Mouse (Mus musculus): ENCODE measurements at regions not wholly inside any gene's neighbourhood (a gene's known extent, or its start where the extent isn't known, plus 50 kb on each side); places are given as distances from the start of the nearest gene placed in this dataset.
"Not testable (repeated sequence)": the region's sequence is repeated elsewhere in the genome, so short reads cannot be mapped to it uniquely, and the experiment has no call there.

- not testable (repeated sequence) for DNase-seq (ENCODE audit: low read depth, low spot score)
Observed at GRCm38 (mm10) chr5:3244067-3244466, 97.2 kb upstream of the Cdk6 start.

- no peak for DNase-seq (ENCODE audit: low read depth, low spot score)
Observed at GRCm38 (mm10) chr5:3247333-3247732, 94.0 kb upstream of the Cdk6 start.

- DNase-seq (ENCODE audit: low read depth, low spot score), result no peak
Observed at GRCm38 (mm10) chr5:3250273-3250672, 91.0 kb upstream of the Cdk6 start.

GRCm38 (mm10) chr5:3260289-3260688 is 81.0 kb upstream of the Cdk6 start:
- DNase-seq (ENCODE audit: low read depth, low spot score), result no peak

- not testable (repeated sequence) for DNase-seq (ENCODE audit: low read depth, low spot score)
Observed at GRCm38 (mm10) chr5:3264988-3265738, 76.1 kb upstream of the Cdk6 start.

- no peak for DNase-seq (ENCODE audit: low read depth, low spot score)
Observed at GRCm38 (mm10) chr5:3267021-3267420, 74.3 kb upstream of the Cdk6 start.

GRCm38 (mm10) chr5:3269760-3270159 is 71.5 kb upstream of the Cdk6 start:
- no peak for DNase-seq (ENCODE audit: low read depth, low spot score)

- DNase-seq (ENCODE audit: low read depth, low spot score), result not testable (repeated sequence)
Observed at GRCm38 (mm10) chr5:3273140-3273539, 68.1 kb upstream of the Cdk6 start.

- not testable (repeated sequence) for DNase-seq (ENCODE audit: low read depth, low spot score)
Observed at GRCm38 (mm10) chr5:3277241-3277640, 64.0 kb upstream of the Cdk6 start.

- not testable (repeated sequence) for DNase-seq (ENCODE audit: low read depth, low spot score)
Observed at GRCm38 (mm10) chr5:3278956-3279355, 62.3 kb upstream of the Cdk6 start.

GRCm38 (mm10) chr5:3281911-3282506 is 59.3 kb upstream of the Cdk6 start:
- DNase-seq (ENCODE audit: low read depth, low spot score), result not testable (repeated sequence)

GRCm38 (mm10) chr5:3283083-3283482 is 58.2 kb upstream of the Cdk6 start:
- DNase-seq (ENCODE audit: low read depth, low spot score), result peak; percentile 49

GRCm38 (mm10) chr5:3284335-3284734 is 57.0 kb upstream of the Cdk6 start:
- not testable (repeated sequence) for DNase-seq (ENCODE audit: low read depth, low spot score)

- not testable (repeated sequence) for DNase-seq (ENCODE audit: low read depth, low spot score)
Observed at GRCm38 (mm10) chr5:3289991-3290417, 51.3 kb upstream of the Cdk6 start.

All from ES-CJ7 (cell line).